Mouse (Mus musculus): ENCODE results near the gene Tcte3. TPM values are rescaled to one million over a fixed set of nuclear protein-coding genes. Genes with fewer than 3 reads are reported as not detected.
"Not testable (repeated sequence)": the region's sequence is repeated elsewhere in the genome, so short reads cannot be mapped to it uniquely, and the experiment has no call there.

Gene Tcte3
- polyA plus RNA-seq, 1 experiment from 2014 or later: not detected

DNA sequence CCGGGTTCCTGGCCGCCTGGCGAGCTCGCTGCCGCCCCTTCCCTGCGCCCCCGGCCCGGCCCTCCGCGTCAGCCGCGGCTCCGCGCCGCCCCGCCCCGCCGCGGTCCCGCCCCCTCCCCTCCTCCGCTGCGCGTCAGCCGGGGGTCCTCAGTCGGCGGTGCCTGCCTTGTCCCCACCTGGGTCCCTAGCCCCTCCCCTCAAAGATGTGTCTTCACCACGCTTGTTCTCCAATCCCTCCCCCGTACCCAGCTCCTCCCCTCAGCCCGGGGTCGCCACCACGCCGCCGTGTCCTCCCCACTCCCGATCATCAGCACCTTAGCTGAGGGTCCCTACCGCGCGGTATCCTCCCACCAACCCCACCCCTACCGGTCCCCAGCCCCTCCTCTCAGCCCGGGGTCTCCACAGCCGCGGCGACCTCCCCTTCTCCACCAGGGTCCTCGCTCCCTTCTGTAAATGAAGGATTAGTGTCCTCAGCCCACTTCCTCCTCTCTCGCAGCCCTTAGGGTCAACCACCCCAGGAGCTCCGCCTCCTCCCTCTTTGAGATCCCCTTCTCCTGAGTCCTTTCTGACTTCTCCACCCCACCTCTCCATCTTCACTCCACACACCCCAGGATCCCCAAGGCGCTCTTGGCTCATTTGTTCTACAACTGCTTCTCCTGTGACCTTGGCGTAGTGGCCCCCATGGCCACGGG is 16.6 kb downstream of the Tcte3 start:
- not testable (repeated sequence) for H3K27me3 ChIP-seq; H3K4me1 ChIP-seq; H3K27ac ChIP-seq; H3K36me3 ChIP-seq; H3K4me2 ChIP-seq (replicated peaks); H3K9ac ChIP-seq; H3K4me3 ChIP-seq; H3K9me3 ChIP-seq (replicated peaks)
- peak; percentile 92 for ATAC-seq (ENCODE audit: low FRiP score)
- WGBS: no CpG with 5 or more reads among the region's 48 CpGs

DNA sequence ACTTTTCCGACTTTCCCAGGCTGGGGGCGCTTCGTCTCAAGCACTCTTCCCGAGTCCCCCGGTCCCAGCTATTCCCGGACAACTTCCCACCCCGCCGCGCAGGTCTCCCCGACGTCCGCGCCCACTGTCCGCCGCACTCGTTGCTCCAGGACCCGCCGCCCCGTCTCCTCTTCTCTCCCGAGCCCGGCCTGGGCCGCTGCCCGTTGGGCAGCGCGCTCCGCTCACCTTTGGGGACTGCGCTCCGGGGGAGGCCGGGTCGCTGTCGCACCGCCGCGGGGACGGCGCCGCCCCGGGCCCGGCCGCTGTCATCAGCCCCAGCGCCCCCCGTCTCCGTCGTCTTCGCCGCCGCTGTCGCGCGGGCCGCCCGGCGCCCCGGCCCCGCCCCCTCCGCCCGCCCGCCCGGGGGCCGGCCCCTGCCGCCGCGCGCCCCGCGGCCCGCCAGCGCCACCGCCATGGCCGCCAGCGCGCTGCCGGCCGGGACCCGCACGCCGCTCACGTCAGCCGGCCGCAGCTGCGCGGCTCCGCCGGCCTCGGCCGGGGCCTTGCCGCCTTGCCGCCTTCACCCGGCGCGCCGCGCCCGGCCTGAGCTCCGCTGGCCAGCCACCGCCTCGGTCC is 17.3 kb downstream of the Tcte3 start:
- H3K27me3 ChIP-seq; H3K27ac ChIP-seq; H3K4me1 ChIP-seq; H3K9me3 ChIP-seq (replicated peaks); H3K4me3 ChIP-seq; H3K9ac ChIP-seq; H3K4me2 ChIP-seq (replicated peaks); H3K36me3 ChIP-seq: not testable (repeated sequence)
- no CpG with 5 or more reads among the region's 97 CpGs for whole genome bisulfite sequencing
- ATAC-seq (ENCODE audit: low FRiP score): peak; percentile 80

DNA sequence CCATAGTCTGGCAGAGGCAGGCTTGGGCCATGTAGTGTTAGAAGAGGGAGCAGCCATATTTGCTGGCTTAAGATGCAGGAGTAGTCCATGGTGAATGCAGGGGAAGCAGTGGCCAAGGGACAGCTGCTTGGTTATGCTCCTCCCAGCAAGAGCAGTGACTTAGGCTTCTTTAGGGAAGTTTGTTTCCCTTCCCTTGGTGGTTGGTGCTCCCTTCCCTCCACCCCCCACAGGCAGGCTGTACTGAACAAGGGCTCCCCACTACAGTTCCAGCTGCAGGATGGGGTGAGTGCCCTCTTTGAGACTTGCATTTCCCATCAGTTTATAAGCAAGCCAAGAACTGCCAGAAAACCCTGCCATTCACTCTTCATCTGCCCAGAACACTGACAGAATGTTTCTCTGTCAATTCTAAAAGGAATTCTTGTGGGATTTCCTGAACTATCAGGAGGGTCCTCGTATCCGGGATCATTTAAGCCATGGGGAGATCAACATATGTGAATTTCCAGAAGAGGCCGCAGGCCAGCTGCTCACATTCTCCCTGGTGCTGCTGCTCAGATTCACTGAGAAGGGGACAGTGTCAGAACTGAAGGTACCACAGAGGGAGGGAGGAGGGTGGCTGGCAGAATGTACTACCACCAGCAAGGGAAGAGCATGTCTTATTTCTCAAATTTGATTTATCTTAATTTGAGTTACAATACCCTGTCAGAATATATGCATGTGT is 19.6 kb downstream of the Tcte3 start:
- not testable (repeated sequence) for ATAC-seq (ENCODE audit: low FRiP score); H3K4me2 ChIP-seq (replicated peaks); H3K36me3 ChIP-seq; H3K4me3 ChIP-seq; H3K27me3 ChIP-seq; H3K9ac ChIP-seq; H3K27ac ChIP-seq; H3K9me3 ChIP-seq (replicated peaks); H3K4me1 ChIP-seq
- WGBS: 84% methylated on average over 3 of the region's 3 CpGs

DNA sequence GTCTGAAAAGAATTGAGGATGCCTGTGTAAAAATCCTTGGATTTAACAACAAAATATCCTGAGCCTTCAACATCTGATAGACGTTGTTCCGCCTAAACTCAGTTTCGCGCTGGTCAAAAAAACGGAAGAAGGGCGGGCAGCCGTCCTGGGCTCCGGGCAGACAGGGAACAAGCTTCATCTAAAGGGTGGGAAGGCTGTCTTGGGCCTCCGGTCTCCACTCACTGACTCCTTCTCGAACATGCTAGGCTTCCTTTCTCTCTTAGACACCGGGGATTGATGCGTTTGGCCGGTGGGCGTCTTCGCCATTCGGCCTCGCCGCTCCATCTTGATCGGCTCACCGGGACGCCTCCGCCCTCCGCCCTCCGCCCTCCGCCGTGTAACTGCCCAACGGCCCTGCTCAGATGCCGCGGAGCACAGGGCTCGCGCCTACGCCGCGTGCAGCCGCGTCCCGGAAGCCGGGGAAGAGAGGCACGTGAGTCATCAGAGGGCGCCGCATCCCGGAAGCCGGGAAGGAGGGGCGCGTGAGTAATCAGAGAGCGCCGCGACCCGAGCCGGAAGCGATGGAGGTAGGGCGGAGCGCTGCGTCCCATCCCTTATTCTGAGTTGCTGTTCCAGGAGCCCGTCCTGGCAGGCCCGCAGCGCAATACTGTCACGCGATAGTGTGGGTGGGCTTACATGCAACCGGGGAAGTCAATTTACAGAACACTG is 31.4 kb downstream of the Tcte3 start, which contains the start of gene Gm3435:
Gm3435 (plus strand) TSS at position 471 of the 708 bp plus-strand sequence.
- not testable (repeated sequence) for H3K36me3 ChIP-seq; H3K4me3 ChIP-seq; H3K4me1 ChIP-seq; H3K27me3 ChIP-seq; H3K4me2 ChIP-seq (replicated peaks); H3K27ac ChIP-seq; H3K9me3 ChIP-seq (replicated peaks); H3K9ac ChIP-seq
- no CpG with 5 or more reads among the region's 60 CpGs for WGBS
- peak; percentile 98 for ATAC-seq (ENCODE audit: low FRiP score)

DNA sequence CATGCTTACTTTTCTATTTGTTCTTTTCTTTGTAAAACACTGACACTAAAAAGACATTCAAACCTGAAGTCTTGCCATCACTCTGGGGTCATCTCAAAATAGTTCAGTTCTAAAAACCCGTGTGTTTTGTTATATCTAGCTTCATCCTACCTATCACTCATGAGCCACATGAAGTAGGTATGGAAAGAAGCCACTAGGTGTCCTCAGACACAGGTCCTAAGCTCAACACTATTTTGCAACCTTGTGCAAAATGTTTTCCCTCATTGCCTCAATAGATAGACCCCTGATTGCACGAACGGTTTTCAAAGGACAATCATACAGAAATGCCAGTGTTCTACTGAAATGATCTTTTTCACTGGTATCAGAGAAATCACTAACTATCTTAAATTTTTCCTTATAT is 32.2 kb downstream of the Tcte3 start:
- H3K4me1 ChIP-seq; ATAC-seq (ENCODE audit: low FRiP score); H3K4me3 ChIP-seq; H3K27ac ChIP-seq; H3K36me3 ChIP-seq; H3K9me3 ChIP-seq (replicated peaks); H3K4me2 ChIP-seq (replicated peaks); H3K27me3 ChIP-seq; H3K9ac ChIP-seq: not testable (repeated sequence)
- no CpG with 5 or more reads among the region's 3 CpGs for WGBS

DNA sequence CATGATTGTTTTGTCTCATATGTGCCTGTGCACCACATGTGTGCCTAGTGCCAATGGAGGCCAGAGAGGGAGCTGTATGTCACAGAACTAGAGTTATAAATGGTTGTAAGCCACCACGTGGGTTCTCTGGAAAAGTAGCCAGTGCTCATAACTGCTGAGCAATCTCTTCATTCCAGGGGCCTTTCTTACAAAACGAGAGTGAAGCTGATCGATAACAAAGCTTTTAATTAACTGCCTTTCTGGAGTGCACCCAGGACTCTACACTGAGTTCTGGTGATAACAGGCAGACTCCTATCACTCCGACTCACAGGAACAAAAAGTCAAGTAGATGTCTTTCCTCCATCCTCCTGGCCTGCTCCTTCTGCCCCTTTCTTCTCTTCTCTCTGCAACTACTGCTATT is 41.2 kb downstream of the Tcte3 start:
- H3K4me2 ChIP-seq (replicated peaks); H3K4me1 ChIP-seq; H3K27ac ChIP-seq; H3K9me3 ChIP-seq (replicated peaks); H3K4me3 ChIP-seq; H3K36me3 ChIP-seq; H3K9ac ChIP-seq; H3K27me3 ChIP-seq; ATAC-seq (ENCODE audit: low FRiP score): not testable (repeated sequence)
- no CpG with 5 or more reads among the region's 4 CpGs for WGBS

DNA sequence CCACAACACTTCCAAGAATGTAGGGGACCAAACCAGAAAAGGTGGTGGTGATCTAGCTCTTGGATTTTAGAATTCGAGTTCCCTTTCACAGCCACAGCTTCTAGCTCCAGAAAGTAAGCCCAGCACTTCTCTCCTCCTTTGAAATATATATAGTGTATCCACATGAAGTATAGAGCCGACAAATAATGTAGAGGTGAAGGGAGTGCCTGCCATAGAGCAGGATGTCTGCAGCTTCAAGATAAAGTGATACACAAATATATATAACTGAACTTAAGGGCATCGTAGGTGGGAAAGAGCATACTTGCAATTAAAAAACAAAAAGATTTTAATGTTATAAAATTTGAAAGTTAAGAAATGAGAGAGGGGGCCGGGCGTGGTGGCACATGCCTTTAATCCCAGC is 47.1 kb downstream of the Tcte3 start:
- H3K27me3 ChIP-seq; H3K4me3 ChIP-seq; H3K9me3 ChIP-seq (replicated peaks); H3K4me2 ChIP-seq (replicated peaks); H3K4me1 ChIP-seq; H3K27ac ChIP-seq; H3K36me3 ChIP-seq; ATAC-seq (ENCODE audit: low FRiP score); H3K9ac ChIP-seq: not testable (repeated sequence)
- WGBS: no CpG with 5 or more reads among the region's 5 CpGs

DNA sequence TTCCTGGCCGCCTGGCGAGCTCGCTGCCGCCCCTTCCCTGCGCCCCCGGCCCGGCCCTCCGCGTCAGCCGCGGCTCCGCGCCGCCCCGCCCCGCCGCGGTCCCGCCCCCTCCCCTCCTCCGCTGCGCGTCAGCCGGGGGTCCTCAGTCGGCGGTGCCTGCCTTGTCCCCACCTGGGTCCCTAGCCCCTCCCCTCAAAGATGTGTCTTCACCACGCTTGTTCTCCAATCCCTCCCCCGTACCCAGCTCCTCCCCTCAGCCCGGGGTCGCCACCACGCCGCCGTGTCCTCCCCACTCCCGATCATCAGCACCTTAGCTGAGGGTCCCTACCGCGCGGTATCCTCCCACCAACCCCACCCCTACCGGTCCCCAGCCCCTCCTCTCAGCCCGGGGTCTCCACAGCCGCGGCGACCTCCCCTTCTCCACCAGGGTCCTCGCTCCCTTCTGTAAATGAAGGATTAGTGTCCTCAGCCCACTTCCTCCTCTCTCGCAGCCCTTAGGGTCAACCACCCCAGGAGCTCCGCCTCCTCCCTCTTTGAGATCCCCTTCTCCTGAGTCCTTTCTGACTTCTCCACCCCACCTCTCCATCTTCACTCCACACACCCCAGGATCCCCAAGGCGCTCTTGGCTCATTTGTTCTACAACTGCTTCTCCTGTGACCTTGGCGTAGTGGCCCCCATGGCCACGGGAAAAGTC is 48.0 kb downstream of the Tcte3 start:
- H3K27me3 ChIP-seq; H3K27ac ChIP-seq; H3K36me3 ChIP-seq; H3K9ac ChIP-seq; H3K4me1 ChIP-seq; H3K4me3 ChIP-seq; H3K9me3 ChIP-seq (replicated peaks); H3K4me2 ChIP-seq (replicated peaks): not testable (repeated sequence)
- no CpG with 5 or more reads among the region's 47 CpGs for whole genome bisulfite sequencing
- peak; percentile 93 for ATAC-seq (ENCODE audit: low FRiP score)

DNA sequence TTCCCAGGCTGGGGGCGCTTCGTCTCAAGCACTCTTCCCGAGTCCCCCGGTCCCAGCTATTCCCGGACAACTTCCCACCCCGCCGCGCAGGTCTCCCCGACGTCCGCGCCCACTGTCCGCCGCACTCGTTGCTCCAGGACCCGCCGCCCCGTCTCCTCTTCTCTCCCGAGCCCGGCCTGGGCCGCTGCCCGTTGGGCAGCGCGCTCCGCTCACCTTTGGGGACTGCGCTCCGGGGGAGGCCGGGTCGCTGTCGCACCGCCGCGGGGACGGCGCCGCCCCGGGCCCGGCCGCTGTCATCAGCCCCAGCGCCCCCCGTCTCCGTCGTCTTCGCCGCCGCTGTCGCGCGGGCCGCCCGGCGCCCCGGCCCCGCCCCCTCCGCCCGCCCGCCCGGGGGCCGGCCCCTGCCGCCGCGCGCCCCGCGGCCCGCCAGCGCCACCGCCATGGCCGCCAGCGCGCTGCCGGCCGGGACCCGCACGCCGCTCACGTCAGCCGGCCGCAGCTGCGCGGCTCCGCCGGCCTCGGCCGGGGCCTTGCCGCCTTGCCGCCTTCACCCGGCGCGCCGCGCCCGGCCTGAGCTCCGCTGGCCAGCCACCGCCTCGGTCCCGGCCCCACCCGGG is 48.7 kb downstream of the Tcte3 start:
- H3K4me3 ChIP-seq: not testable (repeated sequence)
- ATAC-seq (ENCODE audit: low FRiP score): peak; percentile 87
- no CpG with 5 or more reads among the region's 98 CpGs for WGBS

DNA sequence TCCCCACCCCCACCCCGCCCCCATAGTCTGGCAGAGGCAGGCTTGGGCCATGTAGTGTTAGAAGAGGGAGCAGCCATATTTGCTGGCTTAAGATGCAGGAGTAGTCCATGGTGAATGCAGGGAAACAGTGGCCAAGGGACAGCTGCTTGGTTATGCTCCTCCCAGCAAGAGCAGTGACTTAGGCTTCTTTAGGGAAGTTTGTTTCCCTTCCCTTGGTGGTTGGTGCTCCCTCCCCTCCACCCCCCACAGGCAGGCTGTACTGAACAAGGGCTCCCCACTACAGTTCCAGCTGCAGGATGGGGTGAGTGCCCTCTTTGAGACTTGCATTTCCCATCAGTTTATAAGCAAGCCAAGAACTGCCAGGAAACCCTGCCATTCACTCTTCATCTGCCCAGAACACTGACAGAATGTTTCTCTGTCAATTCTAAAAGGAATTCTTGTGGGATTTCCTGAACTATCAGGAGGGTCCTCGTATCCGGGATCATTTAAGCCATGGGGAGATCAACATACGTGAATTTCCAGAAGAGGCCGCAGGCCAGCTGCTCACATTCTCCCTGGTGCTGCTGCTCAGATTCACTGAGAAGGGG is 51.1 kb downstream of the Tcte3 start:
- ATAC-seq (ENCODE audit: low FRiP score): not testable (repeated sequence)
- 81% methylated on average over 4 of the region's 5 CpGs for WGBS

More for the DNA sequence above, 48.7 kb downstream of the Tcte3 start:
- not testable (repeated sequence) for H3K27me3 ChIP-seq; H3K36me3 ChIP-seq; H3K9ac ChIP-seq; H3K27ac ChIP-seq; H3K9me3 ChIP-seq (replicated peaks); H3K4me2 ChIP-seq (replicated peaks); H3K4me1 ChIP-seq

DNA sequence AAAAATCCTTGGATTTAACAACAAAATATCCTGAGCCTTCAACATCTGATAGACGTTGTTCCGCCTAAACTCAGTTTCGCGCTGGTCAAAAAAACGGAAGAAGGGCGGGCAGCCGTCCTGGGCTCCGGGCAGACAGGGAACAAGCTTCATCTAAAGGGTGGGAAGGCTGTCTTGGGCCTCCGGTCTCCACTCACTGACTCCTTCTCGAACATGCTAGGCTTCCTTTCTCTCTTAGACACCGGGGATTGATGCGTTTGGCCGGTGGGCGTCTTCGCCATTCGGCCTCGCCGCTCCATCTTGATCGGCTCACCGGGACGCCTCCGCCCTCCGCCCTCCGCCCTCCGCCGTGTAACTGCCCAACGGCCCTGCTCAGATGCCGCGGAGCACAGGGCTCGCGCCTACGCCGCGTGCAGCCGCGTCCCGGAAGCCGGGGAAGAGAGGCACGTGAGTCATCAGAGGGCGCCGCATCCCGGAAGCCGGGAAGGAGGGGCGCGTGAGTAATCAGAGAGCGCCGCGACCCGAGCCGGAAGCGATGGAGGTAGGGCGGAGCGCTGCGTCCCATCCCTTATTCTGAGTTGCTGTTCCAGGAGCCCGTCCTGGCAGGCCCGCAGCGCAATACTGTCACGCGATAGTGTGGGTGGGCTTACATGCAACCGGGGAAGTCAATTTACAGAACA is 62.8 kb downstream of the Tcte3 start, which contains the start of the genes 9030025P20Rik and Gm3417:
9030025P20Rik (plus strand) TSS at position 107 of the 677 bp plus-strand sequence.
Gm3417 (minus strand) TSS at position 429 of the 677 bp plus-strand sequence.
- not testable (repeated sequence) for H3K4me3 ChIP-seq; H3K27ac ChIP-seq; H3K36me3 ChIP-seq; H3K4me1 ChIP-seq; H3K9me3 ChIP-seq (replicated peaks); H3K27me3 ChIP-seq; H3K9ac ChIP-seq
- H3K4me2 ChIP-seq (replicated peaks): peak within 1 kb of the TSS; percentile 33; the same call in 1 of the 2 replicates
- no CpG with 5 or more reads among the region's 60 CpGs for WGBS
- ATAC-seq (ENCODE audit: low FRiP score): peak; percentile 98

More for the DNA sequence above, 51.1 kb downstream of the Tcte3 start:
- H3K9ac ChIP-seq; H3K4me2 ChIP-seq (replicated peaks); H3K36me3 ChIP-seq; H3K4me1 ChIP-seq; H3K9me3 ChIP-seq (replicated peaks); H3K27ac ChIP-seq; H3K4me3 ChIP-seq; H3K27me3 ChIP-seq: not testable (repeated sequence)
